Comparison of ENCODE assay signal across 21 mouse cellular contexts in the genomic region with DNA sequence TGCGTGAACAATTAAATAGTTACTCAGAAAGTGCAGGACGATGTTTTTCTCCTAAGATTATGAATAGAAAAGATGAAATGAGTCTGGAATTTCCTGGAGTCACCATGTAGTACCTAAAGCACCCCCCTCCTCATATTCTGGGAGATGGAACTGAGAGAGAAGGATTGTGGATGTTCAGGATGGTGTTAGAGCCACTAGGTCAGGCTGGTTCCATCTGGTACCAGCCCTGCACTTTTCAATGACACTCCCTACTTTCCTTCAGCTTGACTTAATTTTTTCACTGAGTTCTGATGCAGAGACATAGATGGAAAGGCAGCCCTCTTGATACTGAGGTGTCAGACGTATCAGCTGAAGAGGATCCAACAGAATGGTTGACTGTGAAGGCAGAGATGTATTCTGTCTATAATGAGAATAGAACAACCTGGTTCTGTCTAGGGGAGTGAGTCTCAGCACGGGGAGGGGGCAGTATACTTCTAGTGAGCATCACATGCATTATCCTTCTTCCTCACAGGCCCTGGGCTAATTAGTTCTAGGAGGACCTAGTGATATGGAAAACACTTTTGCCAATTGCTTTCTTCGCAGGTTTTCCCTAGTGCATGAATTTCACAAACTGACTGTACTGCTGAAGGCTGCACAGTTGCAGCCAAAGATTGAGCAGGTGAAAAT.
A peak's percentile ranks its signal among the peaks of the same experiment; 100 is the strongest.
DNase-seq lines count a peak whose midpoint lies in the region; ATAC-seq lines count a peak whose summit lies in the region.
"Had no signal": no experiment of that assay in that cellular context is flagged by ENCODE, and none has a peak within 500 bp of the region (broad histone marks: within the 10 kb centered on the region; RNA-seq: fewer than 3 reads in every experiment).

No protein-coding gene starts in this region.

- H3K27ac ChIP-seq in forebrain, embryonic 16.5 days (ENCODE audit: low read length), result no peak overlapping the region
- no peak overlapping the region for H3K27ac ChIP-seq in forebrain, embryonic 14.5 days (ENCODE audit: low read depth, low read length)
- no peak overlapping the region for H3K27ac ChIP-seq in hindbrain, embryonic 14.5 days
- no peak overlapping the region for H3K27ac ChIP-seq in hindbrain, embryonic 12.5 days
- H3K27ac ChIP-seq in midbrain, embryonic 16.5 days (ENCODE audit: low read length), result no peak overlapping the region
- no peak overlapping the region for H3K27ac ChIP-seq in midbrain, embryonic 14.5 days (replicated peaks; ENCODE audit: low read depth, low read length)
- H3K27ac ChIP-seq: embryonic facial prominence, embryonic 10.5 days; forebrain, embryonic 13.5 days; heart, embryonic 13.5 days had no signal

- no peaks in the 10 kb centered on the region for H3K4me1 ChIP-seq in forebrain, embryonic 16.5 days (replicated peaks; ENCODE audit: control insufficient read depth, insufficient read depth, low read length)
- no peaks in the 10 kb centered on the region for H3K4me1 ChIP-seq in forebrain, embryonic 14.5 days (ENCODE audit: control insufficient read depth, insufficient read depth, low read length)
- H3K4me1 ChIP-seq in hindbrain, embryonic 14.5 days (replicated peaks; ENCODE audit: control insufficient read depth, insufficient read depth, low read length), result no peaks in the 10 kb centered on the region
- H3K4me1 ChIP-seq in hindbrain, embryonic 12.5 days, result no peaks in the 10 kb centered on the region
- H3K4me1 ChIP-seq in midbrain, embryonic 16.5 days (ENCODE audit: control insufficient read depth, insufficient read depth, low read length), result no peaks in the 10 kb centered on the region
- no peaks in the 10 kb centered on the region for H3K4me1 ChIP-seq in midbrain, embryonic 14.5 days (ENCODE audit: control insufficient read depth, insufficient read depth, low read length)
- H3K4me1 ChIP-seq: forebrain, embryonic 13.5 days had no signal

- no peak for DNase-seq in forebrain, embryonic 14.5 days (ENCODE audit: low spot score)
- DNase-seq in hindbrain, embryonic 14.5 days (ENCODE audit: low spot score), result no peak
- no peak for DNase-seq in midbrain, embryonic 14.5 days
- DNase-seq in urinary bladder, adult 18-20 months (ENCODE audit: low spot score in 2 of 2), result no peak
- DNase-seq: adrenal gland, adult 8-10 months; adrenal gland, postnatal 36 days; B cell, adult 2 months; cerebellum, adult 2 months; cerebellum, postnatal 10 days; gastrocnemius, postnatal 25 days; heart, postnatal 4 days had no signal

- H3K4me3 ChIP-seq in forebrain, embryonic 16.5 days (replicated peaks; ENCODE audit: low read length), result no peak overlapping the region
- no peak overlapping the region for H3K4me3 ChIP-seq in forebrain, embryonic 14.5 days (ENCODE audit: low read depth, low read length)
- H3K4me3 ChIP-seq in hindbrain, embryonic 14.5 days (replicated peaks; ENCODE audit: low read length), result no peak overlapping the region
- no peak overlapping the region for H3K4me3 ChIP-seq in hindbrain, embryonic 12.5 days
- no peak overlapping the region for H3K4me3 ChIP-seq in midbrain, embryonic 16.5 days (ENCODE audit: low read depth, low read length)
- no peak overlapping the region for H3K4me3 ChIP-seq in midbrain, embryonic 14.5 days (replicated peaks; ENCODE audit: low read depth, low read length)
- H3K4me3 ChIP-seq: embryonic facial prominence, embryonic 10.5 days; forebrain, embryonic 13.5 days; heart, embryonic 13.5 days had no signal

- no peak overlapping the region for H3K4me2 ChIP-seq in forebrain, embryonic 16.5 days (ENCODE audit: low read length)
- H3K4me2 ChIP-seq in forebrain, embryonic 14.5 days (ENCODE audit: low read length), result no peak overlapping the region
- no peak overlapping the region for H3K4me2 ChIP-seq in hindbrain, embryonic 14.5 days (replicated peaks)
- H3K4me2 ChIP-seq in hindbrain, embryonic 12.5 days (replicated peaks), result no peak overlapping the region
- H3K4me2 ChIP-seq in midbrain, embryonic 16.5 days (ENCODE audit: low read length), result no peak overlapping the region
- H3K4me2 ChIP-seq in midbrain, embryonic 14.5 days (ENCODE audit: low read length), result no peak overlapping the region
- H3K4me2 ChIP-seq: forebrain, embryonic 13.5 days; heart, embryonic 13.5 days had no signal

- whole genome bisulfite sequencing in forebrain, embryonic 16.5 days, result 83% methylated on average over 5 of the region's 5 CpGs
- WGBS in forebrain, embryonic 14.5 days, result 88% methylated on average over 5 of the region's 5 CpGs
- 86% methylated on average over 5 of the region's 5 CpGs for WGBS in hindbrain, embryonic 14.5 days
- 86% methylated on average over 5 of the region's 5 CpGs for WGBS in hindbrain, embryonic 12.5 days
- 84% methylated on average over 5 of the region's 5 CpGs for WGBS in midbrain, embryonic 16.5 days
- WGBS in midbrain, embryonic 14.5 days, result 85% methylated on average over 5 of the region's 5 CpGs

- ATAC-seq in forebrain, embryonic 16.5 days, result peak; percentile 43; the same call in 1 of the 2 replicates
- no peak for ATAC-seq in forebrain, embryonic 14.5 days
- ATAC-seq in hindbrain, embryonic 14.5 days (ENCODE audit: low FRiP score), result 0 out of 2 replicates have a peak, but pooled peaks have one; percentile 24
- no peak; the same call in 1 of the 2 replicates for ATAC-seq in hindbrain, embryonic 12.5 days (ENCODE audit: low FRiP score)
- 0 out of 2 replicates have a peak, but pooled peaks have one; percentile 42 for ATAC-seq in midbrain, embryonic 16.5 days
- no peak for ATAC-seq in midbrain, embryonic 14.5 days (ENCODE audit: low FRiP score, low TSS enrichment)
- ATAC-seq: CD4-positive, CD25-positive, alpha-beta regulatory T cell, adult 4 months; inflammation-experienced regulatory T-cells, adult 6 months; intestine, postnatal 0 days had no signal

- no peaks in the 10 kb centered on the region for H3K27me3 ChIP-seq in forebrain, embryonic 16.5 days (replicated peaks; ENCODE audit: control insufficient read depth, insufficient read depth, low read length)
- H3K27me3 ChIP-seq in forebrain, embryonic 14.5 days (replicated peaks; ENCODE audit: control insufficient read depth, insufficient read depth, low read length), result no peaks in the 10 kb centered on the region
- H3K27me3 ChIP-seq in hindbrain, embryonic 14.5 days (ENCODE audit: control insufficient read depth, insufficient read depth, low read length), result no peaks in the 10 kb centered on the region
- H3K27me3 ChIP-seq in hindbrain, embryonic 12.5 days, result no peaks in the 10 kb centered on the region
- no peaks in the 10 kb centered on the region for H3K27me3 ChIP-seq in midbrain, embryonic 16.5 days (ENCODE audit: control insufficient read depth, insufficient read depth, low read depth, low read length)
- no peaks in the 10 kb centered on the region for H3K27me3 ChIP-seq in midbrain, embryonic 14.5 days (ENCODE audit: control insufficient read depth, insufficient read depth, low read length)
- H3K27me3 ChIP-seq: forebrain, embryonic 13.5 days; heart, embryonic 13.5 days had no signal

- H3K36me3 ChIP-seq in forebrain, embryonic 16.5 days (ENCODE audit: control insufficient read depth, insufficient read depth), result no peaks in the 10 kb centered on the region
- H3K36me3 ChIP-seq in forebrain, embryonic 14.5 days (ENCODE audit: control insufficient read depth, insufficient read depth, low read length), result no peaks in the 10 kb centered on the region
- H3K36me3 ChIP-seq in hindbrain, embryonic 14.5 days (replicated peaks; ENCODE audit: control insufficient read depth, insufficient read depth), result no peaks in the 10 kb centered on the region
- no peaks in the 10 kb centered on the region for H3K36me3 ChIP-seq in hindbrain, embryonic 12.5 days
- no peaks in the 10 kb centered on the region for H3K36me3 ChIP-seq in midbrain, embryonic 16.5 days (ENCODE audit: control insufficient read depth, insufficient read depth, low read length)
- H3K36me3 ChIP-seq in midbrain, embryonic 14.5 days (ENCODE audit: control insufficient read depth, insufficient read depth, low read length), result no peaks in the 10 kb centered on the region
- H3K36me3 ChIP-seq: embryonic facial prominence, embryonic 10.5 days; G1E; heart, embryonic 13.5 days had no signal

- no peaks in the 10 kb centered on the region for H3K9me3 ChIP-seq in forebrain, embryonic 16.5 days (ENCODE audit: control insufficient read depth, low read length)
- no peaks in the 10 kb centered on the region for H3K9me3 ChIP-seq in forebrain, embryonic 14.5 days (replicated peaks; ENCODE audit: control insufficient read depth, low read length)
- no peaks in the 10 kb centered on the region for H3K9me3 ChIP-seq in hindbrain, embryonic 14.5 days (ENCODE audit: control insufficient read depth, low read length)
- H3K9me3 ChIP-seq in hindbrain, embryonic 12.5 days (replicated peaks), result no peaks in the 10 kb centered on the region
- no peaks in the 10 kb centered on the region for H3K9me3 ChIP-seq in midbrain, embryonic 16.5 days (replicated peaks; ENCODE audit: control insufficient read depth, low read length, poor library complexity, severe bottlenecking)
- H3K9me3 ChIP-seq in midbrain, embryonic 14.5 days (ENCODE audit: control insufficient read depth, low read length), result no peaks in the 10 kb centered on the region
- H3K9me3 ChIP-seq: embryonic facial prominence, embryonic 10.5 days; forebrain, embryonic 13.5 days; G1E; heart, embryonic 13.5 days had no signal

- no peak overlapping the region for H3K9ac ChIP-seq in forebrain, embryonic 16.5 days (replicated peaks; ENCODE audit: low read depth, low read length)
- H3K9ac ChIP-seq in forebrain, embryonic 14.5 days (ENCODE audit: low read length), result no peak overlapping the region
- H3K9ac ChIP-seq in hindbrain, embryonic 14.5 days, result no peak overlapping the region
- no peak overlapping the region for H3K9ac ChIP-seq in hindbrain, embryonic 12.5 days
- no peak overlapping the region for H3K9ac ChIP-seq in midbrain, embryonic 16.5 days (ENCODE audit: low read depth, low read length)
- H3K9ac ChIP-seq in midbrain, embryonic 14.5 days (replicated peaks; ENCODE audit: low read length), result no peak overlapping the region
- H3K9ac ChIP-seq: forebrain, embryonic 13.5 days; heart, embryonic 13.5 days had no signal

Comparison
In these comparisons a context has a peak if more than half of its experiments do, and no peak if none do; other contexts are left out.
1. ATAC-seq: peak in forebrain, embryonic 16.5 days (single experiment), hindbrain, embryonic 14.5 days (single experiment) and midbrain, embryonic 16.5 days (single experiment); none in forebrain, embryonic 14.5 days (single experiment), hindbrain, embryonic 12.5 days (single experiment) and midbrain, embryonic 14.5 days (single experiment).